Mouse (Mus musculus): ENCODE data around the gene Nat8f2. TPM values are rescaled to one million over a fixed set of nuclear protein-coding genes. Genes with fewer than 3 reads are reported as not detected.

Nat8f2 gene
- total and polyA plus RNA-seq, 3 experiments, result not detected

GRCm38 (mm10) chr6:85861247-85861646 is 7.7 kb downstream of the Nat8f2 start:
- no peak overlapping the region for H3K4me2 ChIP-seq (ENCODE audit: insufficient read depth, low read depth, poor library complexity, severe bottlenecking)
- H3K4me1 ChIP-seq (ENCODE audit: control insufficient read depth in 1 of 2, insufficient read depth in 2 of 2), result no peaks in the 10 kb centered on the region
- H3K9me3 ChIP-seq (replicated peaks; ENCODE audit: low read length), result no peaks in the 10 kb centered on the region
- H3K27me3 ChIP-seq (replicated peaks), result peaks cover 74% of the 10 kb centered on the region
- no peaks in the 10 kb centered on the region for H3K36me3 ChIP-seq (replicated peaks in 1 of 2; ENCODE audit: control insufficient read depth in 1 of 2, insufficient read depth in 1 of 2, low read length in 1 of 2)
- TF ChIP-seq SMC3 (IDR thresholded peaks at IDR 0.05; ENCODE audit: low read depth, low read length) (no peak), JUN (IDR thresholded peaks at IDR 0.05; ENCODE audit: insufficient read depth, low read depth, low read length) (no peak), POLR2A (IDR thresholded peaks at IDR 0.05; ENCODE audit: low read depth, low read length) (no peak)
- no peaks in the 10 kb centered on the region for H3K79me2 ChIP-seq (replicated peaks; ENCODE audit: control insufficient read depth, extremely low read depth, insufficient read depth, poor library complexity, severe bottlenecking)
- dilution Hi-C loops (cut with MboI; ENCODE audit: extremely low pct_ligation_motif_present, extremely low pct_unique_long_range_greater_than_20kb, low sequenced_read_pairs) (no loop called here), in situ Hi-C loops (cut with MboI; ENCODE audit: low pct_ligation_motif_present, low pct_unique_long_range_greater_than_20kb, low sequenced_read_pairs) (no loop called here)
- H3K9ac ChIP-seq (ENCODE audit: insufficient read depth, low read depth), result no peak overlapping the region
- no peak overlapping the region for H3K27ac ChIP-seq (ENCODE audit: insufficient read depth, low read depth)
- no peak overlapping the region for H3K4me3 ChIP-seq (replicated peaks in 1 of 3; ENCODE audit: low read depth in 2 of 3, low read length in 2 of 3, poor library complexity in 1 of 3)
- no peak for DNase-seq (ENCODE audit: extremely low read depth)

- Histone ChIP-seq H3K27me3 (replicated peaks) (peaks cover 75% of the 10 kb centered on the region), H3K4me3 (replicated peaks in 1 of 3; ENCODE audit: low read depth in 2 of 3, low read length in 2 of 3, poor library complexity in 1 of 3) (no peak overlapping the region), H3K79me2 (replicated peaks; ENCODE audit: control insufficient read depth, extremely low read depth, insufficient read depth, poor library complexity, severe bottlenecking) (no peaks in the 10 kb centered on the region), H3K9me3 (replicated peaks; ENCODE audit: low read length) (no peaks in the 10 kb centered on the region), H3K36me3 (replicated peaks in 1 of 2; ENCODE audit: control insufficient read depth in 1 of 2, insufficient read depth in 1 of 2, low read length in 1 of 2) (no peaks in the 10 kb centered on the region), H3K4me1 (ENCODE audit: control insufficient read depth in 1 of 2, insufficient read depth in 2 of 2) (no peaks in the 10 kb centered on the region), H3K9ac (ENCODE audit: insufficient read depth, low read depth) (no peak overlapping the region), H3K27ac (ENCODE audit: insufficient read depth, low read depth) (no peak overlapping the region), H3K4me2 (ENCODE audit: insufficient read depth, low read depth, poor library complexity, severe bottlenecking) (no peak overlapping the region)
- in situ Hi-C loops (cut with MboI; ENCODE audit: low pct_ligation_motif_present, low pct_unique_long_range_greater_than_20kb, low sequenced_read_pairs) (no loop called here), dilution Hi-C loops (cut with MboI; ENCODE audit: extremely low pct_ligation_motif_present, extremely low pct_unique_long_range_greater_than_20kb, low sequenced_read_pairs) (no loop called here)
- TF ChIP-seq CHD2 (IDR thresholded peaks at IDR 0.05; ENCODE audit: low read length), result no peak
- no peak for TF ChIP-seq MYC (IDR thresholded peaks at IDR 0.05; ENCODE audit: low read depth, low read length)
- TF ChIP-seq JUND (conservative IDR thresholded peaks at IDR 0.05; ENCODE audit: low read depth, low read length), result no peak
- no peak for TF ChIP-seq TCF12 (IDR thresholded peaks at IDR 0.05; ENCODE audit: low read depth, low read length)
- TF ChIP-seq NRF1 (IDR thresholded peaks at IDR 0.05; ENCODE audit: low read depth, low read length), result no peak
- no peak for TF ChIP-seq JUN (IDR thresholded peaks at IDR 0.05; ENCODE audit: insufficient read depth, low read depth, low read length)
- no peak for TF ChIP-seq SIN3A (IDR thresholded peaks at IDR 0.05; ENCODE audit: low read length)
- TF ChIP-seq TBP (conservative IDR thresholded peaks at IDR 0.05; ENCODE audit: low read depth, low read length), result no peak
- no peak for TF ChIP-seq ZKSCAN1 (IDR thresholded peaks at IDR 0.05; ENCODE audit: borderline replicate concordance, low read depth, low read length)
- no peak for TF ChIP-seq MEF2A (IDR thresholded peaks at IDR 0.05; ENCODE audit: borderline replicate concordance, low read depth, low read length)
- no peak for TF ChIP-seq HCFC1 (IDR thresholded peaks at IDR 0.05; ENCODE audit: low read depth, low read length)
- no peak for TF ChIP-seq RAD21 (IDR thresholded peaks at IDR 0.05; ENCODE audit: low read depth, low read length)
- no peak for TF ChIP-seq PAX5 (IDR thresholded peaks at IDR 0.05; ENCODE audit: low read length)
- no peak for TF ChIP-seq ZC3H11A (IDR thresholded peaks at IDR 0.05; ENCODE audit: low read depth, low read length)
- TF ChIP-seq ELF1 (IDR thresholded peaks at IDR 0.05; ENCODE audit: low read depth, low read length), result no peak
- TF ChIP-seq NELFE (IDR thresholded peaks at IDR 0.05; ENCODE audit: low read depth, low read length), result no peak
- no peak for TF ChIP-seq POLR2AphosphoS2 (IDR thresholded peaks at IDR 0.05; ENCODE audit: low read depth, low read length)
- no peak for DNase-seq (ENCODE audit: extremely low read depth)
Measured at GRCm38 (mm10) chr6:85856194-85856678, 12.7 kb downstream of the Nat8f2 start.
